Mouse (Mus musculus) ES-E14 (cell line): ENCODE data around the gene Tmem140.

Experiments used
- CHD2 ChIP-seq: IDR thresholded peaks from 2 replicates; pipeline ENCODE4 v1.6.1; 2014; ENCODE audit warnings: mild to moderate bottlenecking, low read depth, low read length, inconsistent platforms
- HCFC1 ChIP-seq: IDR thresholded peaks from 2 replicates; pipeline ENCODE4 v1.6.1; 2012; ENCODE audit warnings: low read length, inconsistent platforms, borderline replicate concordance; ENCODE audit not compliant: insufficient read depth
- MAFK ChIP-seq: IDR thresholded peaks from 2 replicates; pipeline ENCODE4 v1.6.1; 2014; ENCODE audit warnings: mild to moderate bottlenecking, low read depth, low read length, inconsistent platforms; ENCODE audit not compliant: insufficient read depth
- ZC3H11A ChIP-seq: IDR thresholded peaks from 2 replicates; pipeline ENCODE4 v1.6.1; 2012; ENCODE audit warnings: low read depth, mild to moderate bottlenecking, inconsistent platforms, low read length, borderline replicate concordance
- ZNF384 ChIP-seq: IDR thresholded peaks from 2 replicates; pipeline ENCODE4 v1.6.1; 2012; ENCODE audit warnings: low read depth, low read length, inconsistent platforms

DNA sequence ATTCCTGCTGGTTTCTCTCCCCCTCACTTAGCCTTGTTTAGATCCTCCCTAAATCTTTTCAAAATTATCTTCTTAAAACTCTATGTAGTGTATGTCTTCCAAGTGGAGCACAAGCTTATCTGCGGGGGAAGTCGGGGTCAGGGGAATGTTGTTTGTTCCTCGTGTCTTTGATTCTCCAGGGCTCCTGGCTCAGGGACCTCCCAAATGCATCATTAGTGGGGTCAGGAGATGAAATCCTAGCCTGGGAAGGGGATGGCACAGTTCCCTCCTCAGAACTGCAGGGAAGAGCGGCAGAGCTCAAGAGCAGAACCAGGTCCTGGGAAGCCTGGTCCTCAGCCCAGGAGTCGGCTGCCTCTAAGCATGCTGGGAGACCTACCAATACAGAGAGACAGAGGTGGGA is 2.3 kb downstream of the Tmem140 start:
- TF ChIP-seq HCFC1 = no peak
- TF ChIP-seq ZC3H11A = no peak
- no peak for TF ChIP-seq MAFK
- TF ChIP-seq CHD2 = no peak
- TF ChIP-seq ZNF384 = no peak
